Mouse (Mus musculus) lung, embryonic 15.5 days (tissue): Measurements from ENCODE around the gene Nhsl1. TPM values are rescaled to one million over a fixed set of nuclear protein-coding genes. Genes with fewer than 3 reads are reported as not detected.

Experiments used
- ATAC-seq: fragments of 200-750 bp; cut with Nextera tagmentation; 2 replicates; pipeline ENCODE4 v1.8.0; 2017; ENCODE audit warnings: moderate number of reproducible peaks, borderline replicate concordance; ENCODE audit not compliant: low FRiP score, low TSS enrichment; ENCODE audit errors: extremely low read depth
- H3K27ac ChIP-seq: fragments of 300-500 bp; sonication (generic); 2 replicates; pipeline ENCODE4 v1.5.1; 2015; ENCODE audit warnings: moderate library complexity, mild to moderate bottlenecking, inconsistent platforms
- H3K27me3 ChIP-seq: fragments of 300-500 bp; sonication (generic); 2 replicates; pipeline ENCODE4 v1.6.1; 2015; ENCODE audit warnings: inconsistent platforms
- H3K36me3 ChIP-seq: fragments of 300-500 bp; sonication (generic); 2 replicates; pipeline ENCODE4 v1.6.1; 2015; ENCODE audit warnings: inconsistent platforms
- H3K4me1 ChIP-seq: fragments of 300-500 bp; sonication (generic); 2 replicates; pipeline ENCODE4 v1.6.1; 2015; ENCODE audit warnings: inconsistent platforms
- H3K4me2 ChIP-seq: fragments of 300-500 bp; sonication (generic); 2 replicates; pipeline ENCODE4 v1.6.1; 2015; ENCODE audit warnings: inconsistent platforms, mild to moderate bottlenecking, moderate library complexity
- H3K4me3 ChIP-seq: fragments of 300-500 bp; sonication (generic); 2 replicates; pipeline ENCODE4 v1.5.1; 2015; ENCODE audit warnings: mild to moderate bottlenecking, inconsistent platforms
- H3K9ac ChIP-seq: fragments of 300-500 bp; sonication (generic); 2 replicates; pipeline ENCODE4 v1.6.1; 2015; ENCODE audit warnings: inconsistent platforms
- H3K9me3 ChIP-seq: fragments of 300-500 bp; sonication (generic); 2 replicates; pipeline ENCODE4 v1.6.1; 2016; ENCODE audit warnings: inconsistent platforms
- WGBS: fragments of 180-500 bp; shearing (Covaris S2); methylation state at CpG from one replicate; pipeline ENCODE4 v1.1.7; 2015; 5-methylcytosine and 5-hydroxymethylcytosine counted together
- polyA plus RNA-seq: library from polyadenylated mRNA; unstranded; fragments of >200 nt; fragmentation: Nextera tagmentation; extraction: Ambion mirVana; gene quantifications from 2 replicates; pipeline ENCODE4 v1.2.1, GENCODE M21; 2015

Nhsl1 gene
- polyA plus RNA-seq, 1 experiment from 2014 or later = 4.4 TPM

- no peak overlapping the region for H3K27ac ChIP-seq
Observed at GRCm38 (mm10) chr10:18404679-18405078, 85.9 kb downstream of the Nhsl1 start.

DNA sequence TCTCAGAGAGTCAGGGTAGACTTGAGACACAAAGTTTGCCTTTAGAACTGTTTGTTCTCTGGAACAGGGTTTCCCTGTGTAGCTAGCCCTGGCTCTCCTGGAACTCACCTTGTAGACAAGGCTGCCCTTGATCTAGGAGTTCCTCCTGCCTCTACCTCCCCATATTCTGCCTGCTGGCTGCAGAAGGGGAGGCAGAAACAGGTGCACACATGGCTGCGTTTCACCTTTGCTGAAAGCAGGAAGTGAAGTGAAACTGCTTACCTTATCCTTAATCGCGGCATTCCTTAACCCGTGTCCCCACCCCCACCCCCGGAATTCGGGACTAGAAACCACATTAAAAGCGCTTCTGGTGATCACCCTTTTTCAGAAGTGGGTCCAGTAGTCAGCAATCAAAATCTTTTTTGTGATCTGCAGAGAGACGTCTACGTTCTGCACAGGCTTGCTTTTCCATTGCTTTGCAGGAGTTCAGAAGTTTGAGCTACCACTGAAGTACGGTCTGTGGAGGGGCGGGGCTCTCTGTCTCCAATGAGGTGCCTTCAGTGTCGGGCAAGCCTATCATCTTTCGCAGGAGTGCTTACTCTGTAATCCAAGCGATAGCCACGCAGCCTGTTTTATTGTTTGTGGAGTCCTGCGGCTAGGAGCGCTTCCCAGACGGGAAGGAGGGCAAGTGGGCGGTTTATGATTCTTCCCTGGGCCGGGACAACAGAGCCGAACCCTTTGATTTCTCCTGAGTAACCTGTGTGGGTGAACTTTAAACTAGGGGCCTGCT, 88.5 kb downstream of the Nhsl1 start:
- peak overlapping the region; percentile 44 for H3K9ac ChIP-seq
- WGBS = under 1% methylated on average over 21 of the region's 21 CpGs
- no peaks in the 10 kb centered on the region for H3K9me3 ChIP-seq
- peak; percentile 91 for ATAC-seq
- peak overlapping the region; percentile 48 for H3K4me3 ChIP-seq
- no peaks in the 10 kb centered on the region for H3K27me3 ChIP-seq
- H3K4me1 ChIP-seq = peaks cover 30% of the 10 kb centered on the region
- H3K27ac ChIP-seq = peak overlapping the region; percentile 64
- H3K4me2 ChIP-seq = peak overlapping the region; percentile 71
- no peaks in the 10 kb centered on the region for H3K36me3 ChIP-seq

More at GRCm38 (mm10) chr10:18404679-18405078, 85.9 kb downstream of the Nhsl1 start:
- H3K4me3 ChIP-seq = no peak overlapping the region
- H3K9me3 ChIP-seq = no peaks in the 10 kb centered on the region
- H3K9ac ChIP-seq = no peak overlapping the region
- H3K27me3 ChIP-seq = no peaks in the 10 kb centered on the region
- H3K4me1 ChIP-seq = peaks cover 24% of the 10 kb centered on the region
- 50% methylated on average over 5 of the region's 5 CpGs for WGBS
- ATAC-seq = no peak
- no peak overlapping the region for H3K4me2 ChIP-seq
- no peaks in the 10 kb centered on the region for H3K36me3 ChIP-seq

DNA sequence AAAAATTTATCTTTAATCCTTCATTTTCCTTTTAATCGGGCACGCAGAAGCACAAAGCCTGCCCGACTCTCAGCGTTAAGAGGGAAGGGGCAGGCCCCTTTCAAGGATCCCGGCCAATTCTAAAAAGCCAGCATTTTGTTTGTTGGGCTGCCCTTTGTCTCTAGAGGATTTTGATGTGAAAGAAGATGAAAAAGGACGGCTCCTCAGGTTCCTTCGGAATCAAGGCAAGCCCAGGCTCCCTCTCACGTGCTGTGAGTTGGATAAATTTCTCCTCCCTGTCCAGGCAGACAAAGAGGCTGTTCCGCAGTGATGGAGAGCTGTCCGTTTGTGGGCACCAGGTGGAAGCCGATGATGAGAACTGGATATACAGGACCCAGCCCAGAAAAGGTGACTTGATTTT, 89.3 kb downstream of the Nhsl1 start:
- no peaks in the 10 kb centered on the region for H3K36me3 ChIP-seq
- H3K4me2 ChIP-seq = peak overlapping the region; percentile 71
- peaks cover 30% of the 10 kb centered on the region for H3K4me1 ChIP-seq
- H3K27ac ChIP-seq = peak overlapping the region; percentile 64
- H3K9me3 ChIP-seq = no peaks in the 10 kb centered on the region
- no peaks in the 10 kb centered on the region for H3K27me3 ChIP-seq
- H3K4me3 ChIP-seq = peak overlapping the region; percentile 48
- no peak for ATAC-seq
- 3% methylated on average over 11 of the region's 11 CpGs for WGBS
- peak overlapping the region; percentile 5; the same call in 1 of the 2 replicates for H3K9ac ChIP-seq

DNA sequence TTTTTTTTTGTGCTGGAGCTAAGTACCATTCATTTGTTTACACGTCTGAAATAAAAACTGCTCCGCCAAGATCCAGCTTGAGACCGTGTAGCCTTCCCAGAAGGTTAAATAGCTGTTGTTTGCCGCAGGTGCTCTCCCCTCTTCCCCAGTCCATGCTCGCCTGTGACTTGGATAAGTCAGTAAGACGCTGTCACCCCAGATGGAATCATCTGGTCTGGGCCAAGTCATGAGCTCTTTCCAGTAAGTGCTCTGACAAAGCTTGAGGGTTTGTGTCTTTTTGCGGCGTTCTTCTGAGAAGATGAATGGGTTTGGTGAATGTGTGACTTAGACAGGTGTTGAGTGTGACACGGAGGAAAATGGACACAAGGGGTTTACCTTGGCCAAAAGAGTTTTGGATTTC, 89.8 kb downstream of the Nhsl1 start:
- Histone ChIP-seq H3K9ac (no peak overlapping the region), H3K27ac (no peak overlapping the region), H3K36me3 (no peaks in the 10 kb centered on the region), H3K4me2 (peak overlapping the region; percentile 71), H3K9me3 (no peaks in the 10 kb centered on the region), H3K4me1 (peaks cover 30% of the 10 kb centered on the region), H3K27me3 (no peaks in the 10 kb centered on the region), H3K4me3 (peak overlapping the region; percentile 48)
- ATAC-seq = no peak
- WGBS = 21% methylated on average over 9 of the region's 9 CpGs

GRCm38 (mm10) chr10:18409068-18409467, 90.3 kb downstream of the Nhsl1 start:
- ATAC-seq = no peak
- WGBS = 39% methylated on average over 2 of the region's 2 CpGs
- Histone ChIP-seq H3K27ac (no peak overlapping the region), H3K36me3 (no peaks in the 10 kb centered on the region), H3K4me2 (peak overlapping the region; percentile 71), H3K4me3 (peak overlapping the region; percentile 48), H3K9ac (no peak overlapping the region), H3K9me3 (no peaks in the 10 kb centered on the region), H3K4me1 (peaks cover 30% of the 10 kb centered on the region), H3K27me3 (no peaks in the 10 kb centered on the region)

- H3K4me2 ChIP-seq = no peak overlapping the region
- WGBS = 60% methylated on average over 2 of the region's 2 CpGs
- no peaks in the 10 kb centered on the region for H3K36me3 ChIP-seq
- H3K4me3 ChIP-seq = no peak overlapping the region
- H3K4me1 ChIP-seq = peaks cover 30% of the 10 kb centered on the region
- H3K9me3 ChIP-seq = no peaks in the 10 kb centered on the region
- H3K27me3 ChIP-seq = no peaks in the 10 kb centered on the region
- no peak overlapping the region for H3K27ac ChIP-seq
- H3K9ac ChIP-seq = no peak overlapping the region
- ATAC-seq = no peak
Observed at GRCm38 (mm10) chr10:18411266-18411665, 92.5 kb downstream of the Nhsl1 start.

GRCm38 (mm10) chr10:18415946-18416345, 97.2 kb downstream of the Nhsl1 start:
- ATAC-seq = no peak
- H3K9me3 ChIP-seq = no peaks in the 10 kb centered on the region
- H3K9ac ChIP-seq = no peak overlapping the region
- no peak overlapping the region for H3K27ac ChIP-seq
- H3K36me3 ChIP-seq = no peaks in the 10 kb centered on the region
- no peak overlapping the region for H3K4me3 ChIP-seq
- H3K4me2 ChIP-seq = no peak overlapping the region
- 80% methylated on average over 11 of the region's 11 CpGs for WGBS
- H3K27me3 ChIP-seq = no peaks in the 10 kb centered on the region
- H3K4me1 ChIP-seq = 0 out of 2 replicates have a peak, but pooled peaks cover 3% of the 10 kb centered on the region

DNA sequence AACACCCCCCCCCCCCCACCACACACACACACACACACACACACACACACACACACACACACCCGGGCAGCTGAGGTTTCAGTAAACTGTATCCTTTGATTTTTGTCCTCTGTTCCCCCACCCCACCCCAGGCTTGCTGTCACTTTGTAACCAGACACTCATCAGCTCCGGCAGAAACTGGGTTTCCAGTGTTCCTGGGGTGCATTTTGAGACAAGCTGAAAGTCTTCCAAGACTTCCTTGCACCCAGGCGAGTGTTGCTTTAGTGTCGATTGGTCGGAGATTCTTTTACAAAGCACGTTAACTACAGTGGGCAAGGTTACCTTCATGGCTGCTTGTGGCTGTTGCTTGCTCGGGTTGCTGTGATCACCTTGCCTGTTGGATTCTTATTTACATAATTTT, 99.4 kb downstream of the Nhsl1 start:
- H3K4me3 ChIP-seq = no peak overlapping the region
- ATAC-seq = peak; percentile 35; the same call in 1 of the 2 replicates
- WGBS = 11% methylated on average over 7 of the region's 7 CpGs
- H3K9me3 ChIP-seq = no peaks in the 10 kb centered on the region
- no peak overlapping the region for H3K9ac ChIP-seq
- no peak overlapping the region for H3K4me2 ChIP-seq
- no peaks in the 10 kb centered on the region for H3K27me3 ChIP-seq
- no peak overlapping the region for H3K27ac ChIP-seq
- H3K36me3 ChIP-seq = no peaks in the 10 kb centered on the region
- 0 out of 2 replicates have a peak, but pooled peaks cover 3% of the 10 kb centered on the region for H3K4me1 ChIP-seq

DNA sequence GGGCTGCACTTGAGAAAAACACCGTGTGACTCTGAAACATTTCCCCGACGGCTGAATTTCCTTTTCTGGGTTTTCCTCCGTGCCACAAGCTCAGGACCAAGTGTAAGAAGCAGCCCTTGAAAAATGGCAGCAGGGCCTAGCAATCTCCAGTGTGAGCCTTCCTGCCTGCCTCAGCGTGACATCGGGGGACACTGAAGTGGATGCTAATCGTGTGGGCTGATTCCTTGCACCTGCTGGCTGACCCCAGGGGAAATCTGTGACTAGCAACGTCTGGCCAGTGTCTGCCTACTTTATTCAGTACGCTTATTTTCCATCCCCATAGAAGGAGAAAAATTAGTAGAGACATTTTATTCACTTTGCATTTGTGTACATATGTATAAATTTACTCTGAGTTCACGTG, 100.7 kb downstream of the Nhsl1 start:
- H3K27me3 ChIP-seq = no peaks in the 10 kb centered on the region
- 0 out of 2 replicates have a peak, but pooled peaks cover 3% of the 10 kb centered on the region for H3K4me1 ChIP-seq
- ATAC-seq = no peak
- no peak overlapping the region for H3K27ac ChIP-seq
- H3K4me2 ChIP-seq = no peak overlapping the region
- H3K9ac ChIP-seq = no peak overlapping the region
- H3K36me3 ChIP-seq = no peaks in the 10 kb centered on the region
- no peak overlapping the region for H3K4me3 ChIP-seq
- H3K9me3 ChIP-seq = no peaks in the 10 kb centered on the region
- 63% methylated on average over 10 of the region's 10 CpGs for WGBS

DNA sequence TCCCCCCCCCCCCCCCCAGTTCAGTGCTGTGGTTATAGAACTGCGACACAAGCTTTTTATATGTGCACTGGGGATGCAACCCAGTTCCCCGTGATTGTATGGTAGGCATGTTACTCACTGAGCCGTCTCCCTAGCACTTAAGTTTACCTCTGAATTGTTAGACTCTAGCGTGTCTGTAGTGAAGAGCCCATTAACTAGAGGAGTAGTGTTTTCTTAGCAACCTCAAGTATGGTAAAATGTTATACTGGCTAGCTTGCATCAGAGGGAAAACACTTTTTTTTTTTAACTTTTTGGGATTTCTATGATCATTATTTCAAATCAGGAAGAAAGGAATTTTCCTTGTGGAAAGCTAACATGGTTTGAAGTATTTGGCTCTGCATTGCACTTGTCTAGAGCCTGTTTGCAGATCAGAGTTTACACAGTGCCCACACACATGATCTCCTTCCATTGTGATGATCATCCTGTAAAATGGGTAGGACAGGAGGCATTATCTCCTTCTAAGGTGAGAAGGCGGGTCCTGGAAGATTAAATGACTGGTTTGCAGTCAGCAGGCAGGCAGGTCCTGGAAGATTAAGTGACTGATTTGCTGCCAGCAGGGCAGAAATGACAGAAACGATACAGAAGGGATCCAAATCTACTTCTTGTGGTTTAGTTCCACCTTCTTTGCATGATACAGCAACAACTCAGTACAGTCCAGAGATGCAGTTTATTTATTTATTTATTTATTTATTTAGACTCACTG, 101.6 kb downstream of the Nhsl1 start:
- no peak overlapping the region for H3K27ac ChIP-seq
- 64% methylated on average over 6 of the region's 6 CpGs for WGBS
- ATAC-seq = no peak
- no peaks in the 10 kb centered on the region for H3K9me3 ChIP-seq
- H3K9ac ChIP-seq = no peak overlapping the region
- H3K4me3 ChIP-seq = no peak overlapping the region
- H3K4me1 ChIP-seq = 0 out of 2 replicates have a peak, but pooled peaks cover 3% of the 10 kb centered on the region
- H3K36me3 ChIP-seq = no peaks in the 10 kb centered on the region
- H3K27me3 ChIP-seq = no peaks in the 10 kb centered on the region
- no peak overlapping the region for H3K4me2 ChIP-seq

GRCm38 (mm10) chr10:18422968-18423367, 104.2 kb downstream of the Nhsl1 start:
- no peak overlapping the region for H3K27ac ChIP-seq
- 72% methylated on average over 3 of the region's 3 CpGs for WGBS

DNA sequence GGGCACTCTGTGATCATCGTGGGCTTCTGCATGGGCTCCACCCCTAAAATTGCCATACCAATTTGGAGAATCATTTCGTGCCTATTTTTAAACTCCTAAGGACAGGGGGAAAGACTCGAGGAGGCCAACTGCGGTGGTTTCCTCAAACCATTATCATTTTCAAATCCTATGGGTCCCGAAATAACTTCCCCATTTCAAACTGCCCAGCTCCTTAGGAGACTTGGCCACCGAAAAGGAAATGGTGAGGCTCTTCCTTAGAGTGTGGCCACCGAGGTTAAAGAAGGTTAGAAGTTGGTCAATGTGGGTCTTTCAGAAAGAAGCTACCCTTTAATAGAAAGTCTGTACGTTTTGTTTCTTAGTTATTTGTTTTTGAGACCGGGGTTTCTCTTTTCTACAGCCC, 104.8 kb downstream of the Nhsl1 start:
- no peaks in the 10 kb centered on the region for H3K4me1 ChIP-seq
- no peak overlapping the region for H3K4me3 ChIP-seq
- no peak overlapping the region for H3K27ac ChIP-seq
- no peak overlapping the region for H3K9ac ChIP-seq
- no peak overlapping the region for H3K4me2 ChIP-seq
- 78% methylated on average over 9 of the region's 9 CpGs for WGBS
- ATAC-seq = no peak
- H3K36me3 ChIP-seq = no peaks in the 10 kb centered on the region
- H3K9me3 ChIP-seq = no peaks in the 10 kb centered on the region
- H3K27me3 ChIP-seq = no peaks in the 10 kb centered on the region

More at GRCm38 (mm10) chr10:18422968-18423367, 104.2 kb downstream of the Nhsl1 start:
- Histone ChIP-seq H3K9ac (no peak overlapping the region), H3K4me2 (no peak overlapping the region), H3K9me3 (no peaks in the 10 kb centered on the region), H3K27me3 (no peaks in the 10 kb centered on the region), H3K4me3 (no peak overlapping the region), H3K4me1 (0 out of 2 replicates have a peak, but pooled peaks cover 3% of the 10 kb centered on the region), H3K36me3 (no peaks in the 10 kb centered on the region)
- ATAC-seq = no peak
